Mouse (Mus musculus): ENCODE data around the gene Stmn1. TPM values are rescaled to one million over a fixed set of nuclear protein-coding genes. Genes with fewer than 3 reads are reported as not detected.

Stmn1 gene
- total RNA-seq, 2 experiments from 2014 or later: 563 to 821 TPM

DNA sequence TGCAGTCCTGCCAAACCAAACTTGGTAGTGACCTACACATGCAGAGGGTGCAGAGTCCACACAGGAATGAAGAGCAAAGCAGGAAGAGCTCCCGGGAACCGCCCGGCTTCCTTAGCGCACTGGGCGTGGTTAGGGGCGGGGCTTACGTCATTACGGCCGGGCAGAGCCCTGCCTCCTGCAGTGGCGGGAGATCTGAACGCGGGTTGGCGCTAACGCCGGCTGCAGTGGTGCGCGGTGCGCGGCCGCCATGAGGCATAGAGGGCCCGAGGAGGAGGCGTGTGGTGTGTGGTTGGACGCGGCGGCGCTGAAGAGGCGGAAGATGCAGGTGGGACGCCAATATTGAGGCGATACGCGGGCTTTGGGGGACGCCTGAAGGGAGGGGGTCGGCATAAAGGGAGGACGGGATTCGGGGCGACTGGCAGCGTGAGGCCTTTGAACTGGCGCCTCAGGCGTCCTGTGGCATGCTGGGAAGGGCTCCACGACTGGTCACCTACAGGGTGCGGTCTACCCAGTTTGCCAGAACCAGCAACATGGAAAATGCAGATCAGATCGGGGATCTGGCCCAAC lies 42.8 kb downstream of the Stmn1 start, which contains the start of gene Aunip:
Gene Aunip, plus strand, starts transcription at position 155 of the 567 bp plus-strand sequence.
- peak; percentile 94 for ATAC-seq (ENCODE audit: poor library complexity, severe bottlenecking)

GRCm38 (mm10) chr4:134511730-134512129 lies 43.6 kb downstream of the Stmn1 start:
- no peak for ATAC-seq (ENCODE audit: poor library complexity, severe bottlenecking)

- peak; percentile 80 for ATAC-seq (ENCODE audit: poor library complexity, severe bottlenecking)
These were observed 44.7 kb downstream of the Stmn1 start for GRCm38 (mm10) chr4:134512798-134513197.

DNA sequence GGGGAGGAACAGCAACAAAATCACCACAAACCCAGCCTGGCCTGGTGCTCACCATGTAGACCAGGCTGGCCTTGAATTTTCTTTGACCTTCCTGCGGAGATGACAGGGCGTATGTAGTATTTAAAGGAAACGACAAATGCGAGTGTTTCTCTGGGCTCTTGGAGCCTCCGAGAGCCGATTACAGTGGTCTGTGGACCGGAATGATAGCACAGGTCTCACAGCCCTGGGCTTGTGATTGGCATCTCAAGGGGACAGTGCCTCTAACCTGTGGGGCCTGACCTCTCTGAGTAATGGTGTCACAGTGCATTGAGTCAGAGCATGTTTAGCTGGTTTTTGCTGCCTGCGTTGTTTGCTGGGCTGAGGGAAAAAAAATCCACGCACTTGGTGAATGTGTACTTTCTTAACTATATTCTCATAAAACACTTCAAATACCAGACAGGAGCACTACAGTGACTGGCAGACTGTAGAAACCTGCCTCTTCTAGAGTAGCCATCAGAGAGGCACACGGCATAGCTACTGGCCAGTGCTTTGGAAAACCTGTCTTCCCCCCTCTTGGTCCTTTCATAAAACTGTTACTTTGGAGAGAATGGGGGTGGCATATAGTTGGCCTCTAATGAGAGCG lies 46.3 kb downstream of the Stmn1 start:
- ATAC-seq (ENCODE audit: poor library complexity, severe bottlenecking): no peak

DNA sequence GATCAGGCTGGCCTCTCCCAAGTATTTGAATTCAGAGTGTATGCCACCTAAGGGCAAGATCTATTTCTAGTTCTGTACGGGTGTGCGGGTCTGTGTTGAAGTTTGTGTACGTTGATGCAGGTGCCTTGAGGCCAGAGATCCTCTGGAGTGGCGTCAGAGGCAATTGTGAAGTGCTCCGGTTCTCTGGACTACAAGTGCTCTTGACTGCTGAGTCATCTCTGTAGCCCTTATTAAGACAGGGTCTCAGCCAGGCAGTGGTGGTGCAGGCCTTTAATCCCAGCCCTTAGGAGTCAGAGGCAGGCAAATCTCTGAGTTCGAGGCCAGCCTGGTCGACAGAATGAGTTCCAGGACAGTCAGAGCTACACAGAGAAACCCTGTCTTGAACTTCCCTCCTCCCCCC lies 47.5 kb downstream of the Stmn1 start:
- ATAC-seq (ENCODE audit: poor library complexity, severe bottlenecking): no peak

DNA sequence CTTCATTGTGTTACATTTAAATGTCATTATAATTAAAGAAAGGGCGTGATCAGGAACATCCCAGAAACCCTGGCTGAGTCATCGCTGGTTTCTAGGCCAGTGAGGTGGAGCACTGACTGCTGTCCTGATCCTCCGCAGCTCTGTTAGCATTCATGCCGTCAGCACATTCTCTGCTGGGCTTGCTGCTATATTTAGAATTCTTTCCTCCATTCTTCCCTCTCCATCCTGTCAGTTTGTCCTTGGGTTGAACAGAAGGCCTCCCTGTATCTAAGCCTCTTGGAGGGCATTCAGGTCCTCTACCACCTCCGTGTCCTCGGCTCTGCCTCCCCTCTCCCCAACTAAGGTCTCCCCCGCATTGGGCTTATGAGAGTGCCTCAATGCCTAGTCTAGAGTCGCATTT lies 48.9 kb downstream of the Stmn1 start:
- no peak for ATAC-seq (ENCODE audit: poor library complexity, severe bottlenecking)

DNA sequence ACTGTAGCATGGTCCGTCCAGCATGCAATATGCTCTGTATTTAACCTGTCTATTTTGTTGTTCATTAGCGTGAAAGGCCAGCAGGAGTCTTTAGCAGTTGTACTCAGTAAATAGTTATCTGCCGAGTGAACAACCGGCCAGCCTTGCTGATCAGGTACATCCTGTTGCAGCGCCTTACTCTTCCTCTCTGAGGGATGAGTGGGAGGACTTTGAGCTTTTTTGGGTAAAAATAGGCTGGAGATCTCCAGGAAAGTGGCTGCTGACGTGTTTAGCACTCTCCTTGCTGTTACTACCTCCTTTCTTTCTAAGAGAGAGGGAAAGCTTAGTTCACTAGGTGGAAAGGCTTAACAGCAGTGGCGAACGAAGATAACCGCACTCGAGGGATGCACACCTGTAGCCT lies 49.6 kb downstream of the Stmn1 start:
- ATAC-seq (ENCODE audit: poor library complexity, severe bottlenecking): no peak

- ATAC-seq (ENCODE audit: poor library complexity, severe bottlenecking): no peak
These were observed 50.4 kb downstream of the Stmn1 start for GRCm38 (mm10) chr4:134518541-134518940.

DNA sequence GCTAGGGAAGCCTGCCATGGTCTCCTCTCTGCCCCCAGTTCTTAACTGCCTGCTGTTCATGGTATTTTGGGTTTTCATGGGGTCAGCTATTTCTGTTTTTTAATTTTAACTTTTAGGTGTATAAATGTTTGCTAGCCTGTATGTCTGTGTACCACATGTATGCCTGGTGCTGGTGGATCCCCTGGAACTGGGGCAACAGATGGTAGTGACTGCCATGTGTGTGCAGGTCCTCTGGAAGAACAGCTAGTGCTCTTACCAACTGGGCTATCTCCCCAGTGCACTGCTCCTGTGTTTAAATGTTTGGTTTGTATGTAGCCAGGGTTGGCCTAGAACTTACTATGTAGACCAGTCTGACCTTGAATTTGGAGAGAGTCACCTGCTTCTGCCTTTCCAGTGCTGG lies 51.2 kb downstream of the Stmn1 start:
- ATAC-seq (ENCODE audit: poor library complexity, severe bottlenecking): no peak

Other genes with a start within 250 kb of the Stmn1 start
- gene Catsper4, start 240.9 kb upstream of the Stmn1 start, total RNA-seq (2015): not detected in 2 replicates
- not detected in 2 replicates for gene Catsper4, start 240.9 kb upstream of the Stmn1 start, total RNA-seq (2017)
- 0.11 TPM in 1 of 2 replicates, not detected in the other for gene Cnksr1, start 229.9 kb upstream of the Stmn1 start, total RNA-seq (2015)
- not detected in 2 replicates for gene Cnksr1, start 229.9 kb upstream of the Stmn1 start, total RNA-seq (2017)
- not detected in 2 replicates for gene E130218I03Rik, start 224.7 kb upstream of the Stmn1 start, total RNA-seq (2015)
- not detected in 2 replicates for gene E130218I03Rik, start 224.7 kb upstream of the Stmn1 start, total RNA-seq (2017)
- 3.5 and 4.6 TPM in 2 replicates for gene Zfp593, start 222.7 kb upstream of the Stmn1 start, total RNA-seq (2015)
- 3.8 and 5.9 TPM in 2 replicates for gene Zfp593, start 222.7 kb upstream of the Stmn1 start, total RNA-seq (2017)
- not detected in 2 replicates for gene Gm30191, start 221.4 kb upstream of the Stmn1 start, total RNA-seq (2015)
- gene Gm30191, start 221.4 kb upstream of the Stmn1 start, total RNA-seq (2017): not detected in 2 replicates
- not detected in 2 replicates for gene Grrp1, start 214.2 kb upstream of the Stmn1 start, total RNA-seq (2015)
- gene Grrp1, start 214.2 kb upstream of the Stmn1 start, total RNA-seq (2017): not detected in 2 replicates
- gene Pdik1l, start 180.4 kb upstream of the Stmn1 start, total RNA-seq (2015): 21.2 and 21.5 TPM in 2 replicates
- gene Pdik1l, start 180.4 kb upstream of the Stmn1 start, total RNA-seq (2017): 39.0 and 40.7 TPM in 2 replicates
- gene Trim63, start 153.2 kb upstream of the Stmn1 start, total RNA-seq (2015): not detected in 2 replicates
- not detected in 2 replicates for gene Trim63, start 153.2 kb upstream of the Stmn1 start, total RNA-seq (2017)
- gene Slc30a2, start 125.1 kb upstream of the Stmn1 start, total RNA-seq (2015): 0.11 and 0.18 TPM in 2 replicates
- 0.22 TPM in 1 of 2 replicates, not detected in the other for gene Slc30a2, start 125.1 kb upstream of the Stmn1 start, total RNA-seq (2017)
- gene Extl1, start 84.5 kb upstream of the Stmn1 start, total RNA-seq (2015): 0.04 TPM in 1 of 2 replicates, not detected in the other
- not detected in 2 replicates for gene Extl1, start 84.5 kb upstream of the Stmn1 start, total RNA-seq (2017)
- 4.6 and 5.9 TPM in 2 replicates for gene Pafah2, start 72.0 kb upstream of the Stmn1 start, total RNA-seq (2015)
- 5.5 and 6.3 TPM in 2 replicates for gene Pafah2, start 72.0 kb upstream of the Stmn1 start, total RNA-seq (2017)
- gene Paqr7, start 28.4 kb downstream of the Stmn1 start, total RNA-seq (2015): 10.7 and 11.7 TPM in 2 replicates
- gene Paqr7, start 28.4 kb downstream of the Stmn1 start, total RNA-seq (2017): 17.0 and 17.6 TPM in 2 replicates
- 3.7 and 3.9 TPM in 2 replicates for gene Aunip, start 42.7 kb downstream of the Stmn1 start, total RNA-seq (2015)
- 12.6 and 17.0 TPM in 2 replicates for gene Aunip, start 42.7 kb downstream of the Stmn1 start, total RNA-seq (2017)
- gene Mtfr1l, start 67.1 kb downstream of the Stmn1 start, total RNA-seq (2015): 40.4 and 48.1 TPM in 2 replicates
- 33.6 and 38.3 TPM in 2 replicates for gene Mtfr1l, start 67.1 kb downstream of the Stmn1 start, total RNA-seq (2017)
- 24.9 and 25.4 TPM in 2 replicates for gene Selenon, start 83.8 kb downstream of the Stmn1 start, total RNA-seq (2015)
- 6.3 and 8.2 TPM in 2 replicates for gene Selenon, start 83.8 kb downstream of the Stmn1 start, total RNA-seq (2017)
- 28.0 and 33.1 TPM in 2 replicates for gene Man1c1, start 236.0 kb downstream of the Stmn1 start, total RNA-seq (2015)
- gene Man1c1, start 236.0 kb downstream of the Stmn1 start, total RNA-seq (2017): 14.1 and 16.9 TPM in 2 replicates